22 mouse cellular contexts compared by ENCODE assay signal in genomic region chr11:113842879-113843278, GRCm38 (mm10).
DNase-seq lines count a peak whose midpoint lies in the region; ATAC-seq and TF ChIP-seq lines count a peak whose summit lies in the region.
"Had no signal": no experiment of that assay in that cellular context is flagged by ENCODE, and none has a peak within 500 bp of the region (broad histone marks: within the 10 kb centered on the region; RNA-seq: fewer than 3 reads in every experiment).

No protein-coding gene starts in this region.

- no peaks in the 10 kb centered on the region for H3K27me3 ChIP-seq in stomach, postnatal 0 days (ENCODE audit: control insufficient read depth, insufficient read depth, low read length)
- H3K27me3 ChIP-seq: embryonic facial prominence, embryonic 12.5 days; embryonic facial prominence, embryonic 15.5 days; hindbrain, embryonic 12.5 days; hindbrain, embryonic 15.5 days had no signal

- TF ChIP-seq CTCF in stomach, postnatal 0 days (IDR thresholded peaks at IDR 0.05; ENCODE audit: low read depth): no peak

- H3K9me3 ChIP-seq in stomach, postnatal 0 days (ENCODE audit: control insufficient read depth, low read length): no peaks in the 10 kb centered on the region
- H3K9me3 ChIP-seq: embryonic facial prominence, embryonic 12.5 days; embryonic facial prominence, embryonic 15.5 days; hindbrain, embryonic 12.5 days; hindbrain, embryonic 15.5 days had no signal

- intact Hi-C loops in left cerebral cortex, postnatal 14 days (cut with DNase I): no loop called here

- 91% methylated on average over 11 of the region's 11 CpGs for WGBS in stomach, postnatal 0 days

- no peaks in the 10 kb centered on the region for H3K4me1 ChIP-seq in stomach, postnatal 0 days (replicated peaks; ENCODE audit: control insufficient read depth, insufficient read depth)
- H3K4me1 ChIP-seq: embryonic facial prominence, embryonic 12.5 days; embryonic facial prominence, embryonic 15.5 days; hindbrain, embryonic 12.5 days had no signal

- no peaks in the 10 kb centered on the region for H3K36me3 ChIP-seq in stomach, postnatal 0 days (ENCODE audit: control insufficient read depth, insufficient read depth, low read length)
- H3K36me3 ChIP-seq: embryonic facial prominence, embryonic 12.5 days; hindbrain, embryonic 15.5 days had no signal

- no peak overlapping the region for H3K27ac ChIP-seq in stomach, postnatal 0 days (replicated peaks)
- H3K27ac ChIP-seq: embryonic facial prominence, embryonic 12.5 days; embryonic facial prominence, embryonic 15.5 days; hindbrain, embryonic 12.5 days; hindbrain, embryonic 15.5 days had no signal

- no peak overlapping the region for H3K9ac ChIP-seq in stomach, postnatal 0 days (ENCODE audit: low read length)
- H3K9ac ChIP-seq: embryonic facial prominence, embryonic 12.5 days; embryonic facial prominence, embryonic 15.5 days; forebrain, postnatal 0 days; hindbrain, embryonic 12.5 days; hindbrain, embryonic 15.5 days had no signal

- no peak overlapping the region for H3K4me3 ChIP-seq in stomach, postnatal 0 days (ENCODE audit: low read depth, low read length)
- H3K4me3 ChIP-seq: embryonic facial prominence, embryonic 12.5 days; embryonic facial prominence, embryonic 15.5 days; hindbrain, embryonic 12.5 days; hindbrain, embryonic 15.5 days had no signal

- no peak for TF ChIP-seq EP300 in stomach, postnatal 0 days (optimal IDR thresholded peaks at IDR 0.05)

- no peak for DNase-seq in frontal cortex, postnatal 25 days (ENCODE audit: low spot score in 2 of 2)
- DNase-seq in left cerebral cortex, postnatal 14 days (ENCODE audit: low spot score in 2 of 2): peak; percentile 34 to 52
- no peak for DNase-seq in left cerebral cortex, adult 11 months (ENCODE audit: low spot score)
- peak; percentile 67 to 79 for DNase-seq in right cerebral cortex, postnatal 10 days (ENCODE audit: low spot score in 2 of 2)
- no peak for DNase-seq in right cerebral cortex, postnatal 4 days
- no peak for DNase-seq in stomach, postnatal 0 days (ENCODE audit: low spot score)
- DNase-seq: adrenal gland, adult 8-10 months; adrenal gland, postnatal 25 days; cerebellum, adult 11 months; cerebellum, adult 2 months; cerebellum, adult 9-11 months; cerebellum, postnatal 25 days; forebrain, postnatal 0 days; gastrocnemius, postnatal 25 days; heart, adult 18-20 months had no signal

- no peak overlapping the region for H3K4me2 ChIP-seq in stomach, postnatal 0 days (replicated peaks; ENCODE audit: low read depth)
- H3K4me2 ChIP-seq: embryonic facial prominence, embryonic 12.5 days; embryonic facial prominence, embryonic 15.5 days; hindbrain, embryonic 12.5 days; hindbrain, embryonic 15.5 days had no signal

- peak; percentile 62 for ATAC-seq in frontal cortex, adult (ENCODE audit: low TSS enrichment)
- ATAC-seq in stomach, postnatal 0 days (ENCODE audit: low FRiP score, low TSS enrichment): no peak
- ATAC-seq: activated CD4-positive, CD25-positive, alpha-beta regulatory T cell, adult 4 months; forebrain, embryonic 14.5 days; forebrain, postnatal 0 days had no signal

Comparison
In these comparisons a context has a peak if more than half of its experiments do, and no peak if none do; other contexts are left out.
1. DNase-seq: peak in left cerebral cortex, postnatal 14 days (2 of 2) and right cerebral cortex, postnatal 10 days (2 of 2); none in frontal cortex, postnatal 25 days (0 of 2), left cerebral cortex, adult 11 months (single experiment), right cerebral cortex, postnatal 4 days (single experiment) and stomach, postnatal 0 days (single experiment).